Mouse (Mus musculus): Measurements from ENCODE around the gene Elovl4.

The Elovl4 gene

GRCm38 (mm10) chr9:83805977-83806815 lies at the start of gene Elovl4:
Elovl4 (minus strand) TSS chr9:83806277.
- DNase-seq (ENCODE audit: low spot score) = peak; percentile 51

- DNase-seq (ENCODE audit: low spot score) = no peak
Observed at GRCm38 (mm10) chr9:83852464-83852863, 46.4 kb upstream of the Elovl4 start.

DNA sequence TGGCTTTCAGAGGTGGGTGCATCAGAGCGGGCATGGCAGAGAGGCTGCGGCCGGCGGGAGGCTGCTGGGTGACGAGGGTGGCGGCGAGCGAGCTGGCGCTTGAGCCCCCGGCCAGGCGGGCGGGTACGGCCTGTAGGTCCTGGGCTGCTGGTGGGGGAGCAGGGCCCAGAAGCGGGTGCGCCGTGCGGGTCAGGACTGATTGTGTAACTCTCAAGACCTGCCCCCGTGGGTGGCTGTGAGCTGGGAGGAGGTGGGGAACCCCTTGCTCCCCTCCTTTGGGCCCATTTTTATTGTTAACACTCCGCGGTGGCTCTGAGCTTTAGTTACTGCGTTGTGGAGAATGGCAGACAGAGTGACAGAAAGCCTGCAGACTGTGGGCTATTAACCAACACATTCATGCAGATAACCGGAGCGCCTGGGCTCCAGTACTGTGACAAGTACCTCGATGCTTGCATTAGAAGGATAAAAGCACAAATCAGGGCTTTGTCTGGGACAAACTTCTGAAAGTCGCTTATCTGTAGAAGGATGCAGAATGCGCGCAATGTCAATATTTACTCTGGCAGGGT lies 28.8 kb upstream of the Elovl4 start:
- DNase-seq (ENCODE audit: low spot score) = no peak

GRCm38 (mm10) chr9:83833811-83834747 lies 28.0 kb upstream of the Elovl4 start, which contains the start of gene Ttk:
Ttk (plus strand) TSS chr9:83834689.
- DNase-seq (ENCODE audit: low spot score) = peak; percentile 91

DNA sequence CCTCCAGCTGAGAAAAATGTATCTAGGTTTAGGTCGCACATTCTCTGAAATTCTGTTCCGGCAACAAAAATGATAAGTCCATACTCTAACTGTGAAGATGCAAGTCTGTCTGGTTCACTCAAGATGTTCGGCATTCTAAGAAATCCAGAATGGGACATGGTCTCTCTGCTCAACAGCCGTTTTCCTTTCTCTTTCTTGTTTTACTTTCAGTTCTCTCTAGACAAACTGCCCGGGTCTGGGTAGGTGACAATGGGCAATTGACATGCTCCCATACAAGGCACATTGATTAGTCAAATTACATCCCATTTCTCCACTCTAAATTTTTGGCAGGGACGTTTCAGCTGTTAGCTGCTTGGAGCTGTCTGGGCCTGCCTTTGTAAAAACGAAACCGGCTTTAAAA lies 25.1 kb upstream of the Elovl4 start:
- DNase-seq (ENCODE audit: low spot score) = no peak

- no peak for DNase-seq (ENCODE audit: low spot score)
Observed at GRCm38 (mm10) chr9:83829896-83830295, 23.8 kb upstream of the Elovl4 start.

DNA sequence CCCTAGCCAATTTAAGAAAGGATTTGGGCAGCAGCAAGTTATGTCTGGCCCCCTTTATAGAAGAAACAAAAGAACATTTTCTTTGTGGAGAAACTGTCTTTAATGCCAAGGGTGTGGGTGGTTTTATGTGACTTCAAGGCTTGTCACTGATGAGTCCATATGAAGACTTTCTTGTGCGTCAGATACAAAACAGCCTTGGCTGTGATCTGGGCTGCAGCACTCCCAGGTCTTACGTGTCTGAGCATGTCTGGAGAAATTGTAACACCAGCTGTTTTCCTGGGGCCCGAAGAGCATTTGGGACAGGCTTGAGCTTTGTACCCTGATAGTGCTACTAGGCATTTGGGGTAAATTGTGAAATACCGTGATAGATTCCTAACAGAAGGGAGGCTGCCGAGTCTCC lies 16.8 kb upstream of the Elovl4 start:
- DNase-seq (ENCODE audit: low spot score) = no peak

DNA sequence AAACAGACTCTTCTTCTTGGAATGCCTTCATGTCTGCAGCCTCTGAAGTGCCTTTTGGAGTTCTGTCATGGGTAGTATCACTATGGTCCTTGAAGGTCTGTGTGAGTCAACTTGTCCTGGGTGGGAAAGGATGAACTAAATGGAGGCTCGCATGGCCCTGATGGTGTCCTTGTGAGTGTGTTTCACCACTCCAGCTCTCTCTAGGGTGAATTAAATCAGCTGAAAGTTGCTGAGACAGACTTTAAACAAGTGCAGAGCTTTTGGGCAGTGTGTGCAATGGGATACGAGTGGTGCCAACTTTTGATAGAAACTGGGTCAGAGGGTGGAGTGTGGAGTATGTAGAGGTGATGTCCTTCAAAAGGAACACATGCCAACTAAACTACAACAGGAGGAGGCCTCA lies 14.9 kb upstream of the Elovl4 start:
- no peak for DNase-seq (ENCODE audit: low spot score)

GRCm38 (mm10) chr9:83819188-83819587 lies 13.1 kb upstream of the Elovl4 start:
- no peak for DNase-seq (ENCODE audit: low spot score)

DNA sequence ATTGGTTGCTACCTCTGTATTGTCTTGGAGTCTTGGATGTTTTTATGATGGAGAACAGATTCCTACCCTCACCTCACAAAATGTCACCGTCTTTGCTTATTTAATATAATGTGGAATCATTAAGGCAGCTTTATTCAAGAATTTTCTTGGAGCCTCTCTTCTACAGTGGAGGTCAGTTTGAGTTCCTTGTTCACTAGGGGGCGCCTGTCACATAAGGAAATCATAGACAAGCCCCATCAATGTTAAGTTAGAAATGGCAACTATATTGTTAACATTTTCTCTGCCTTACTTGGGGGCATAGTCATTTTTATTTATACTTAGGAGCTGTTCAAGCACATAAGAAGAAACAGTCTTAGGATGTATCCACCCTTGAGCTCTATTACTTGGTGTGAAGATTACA lies 1.5 kb upstream of the Elovl4 start:
- peak; percentile 57 for DNase-seq (ENCODE audit: low spot score)

DNA sequence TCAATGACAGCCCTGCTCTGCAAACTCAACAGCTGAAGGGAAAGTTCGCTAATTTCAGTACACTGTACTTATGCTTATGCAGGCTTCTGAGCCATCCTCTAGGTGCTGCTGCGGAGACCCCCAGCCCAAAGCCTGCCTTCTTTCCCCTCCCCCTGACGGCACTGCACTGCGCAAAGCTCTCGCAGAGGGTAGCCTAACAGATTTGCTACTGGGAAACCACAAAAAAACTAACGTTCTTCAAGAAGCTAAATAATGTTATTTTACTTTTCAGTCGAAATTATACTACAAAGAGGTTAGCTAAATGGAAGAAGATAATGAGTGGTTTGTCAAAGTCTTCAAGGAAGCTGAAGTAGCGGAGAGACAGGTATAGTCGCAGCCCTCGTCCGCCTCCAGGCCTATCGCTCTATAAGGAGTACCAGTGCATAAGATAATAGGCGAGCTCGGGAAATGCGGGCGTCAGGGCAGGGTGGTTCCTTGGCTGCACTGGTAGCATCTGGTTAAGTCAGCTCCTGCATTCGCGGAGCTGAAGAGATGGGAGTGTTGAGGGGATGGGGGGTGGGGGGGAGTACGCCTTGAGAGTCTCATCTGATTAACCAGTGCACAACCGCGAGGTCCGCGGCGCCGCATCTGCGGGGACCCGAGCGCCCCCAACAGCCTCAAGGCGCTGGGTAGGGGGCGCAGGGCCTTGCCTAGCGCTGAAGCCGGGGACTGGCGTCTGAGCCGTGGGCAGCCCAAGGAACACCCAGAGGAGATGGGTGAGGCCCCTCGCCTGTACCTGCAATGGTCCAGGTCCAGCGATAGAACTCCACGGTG lies 707 bp downstream of the Elovl4 start:
- DNase-seq (ENCODE audit: low spot score) = no peak

DNA sequence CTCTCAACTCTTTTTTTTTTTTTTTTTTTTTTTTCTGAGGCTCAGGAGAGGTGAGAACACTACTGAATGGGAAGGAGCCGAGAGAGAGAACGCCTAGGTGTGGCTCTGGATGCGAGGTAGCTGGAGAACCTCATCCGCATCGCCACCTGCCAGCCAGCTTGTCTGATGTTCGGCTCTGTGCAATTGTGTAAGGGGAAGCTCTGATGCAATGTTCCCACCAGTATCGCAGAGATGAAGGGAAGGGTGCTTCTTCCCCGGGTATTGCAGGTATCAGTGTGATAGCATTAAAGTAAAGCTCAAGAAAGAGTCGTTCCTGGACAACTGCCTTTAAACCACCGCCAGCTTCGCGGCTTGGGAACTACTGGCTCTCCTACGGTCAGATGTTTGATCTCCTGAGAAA lies 1.7 kb downstream of the Elovl4 start:
- DNase-seq (ENCODE audit: low spot score) = no peak

GRCm38 (mm10) chr9:83797898-83798297 lies 8.2 kb downstream of the Elovl4 start:
- no peak for DNase-seq (ENCODE audit: low spot score)

DNA sequence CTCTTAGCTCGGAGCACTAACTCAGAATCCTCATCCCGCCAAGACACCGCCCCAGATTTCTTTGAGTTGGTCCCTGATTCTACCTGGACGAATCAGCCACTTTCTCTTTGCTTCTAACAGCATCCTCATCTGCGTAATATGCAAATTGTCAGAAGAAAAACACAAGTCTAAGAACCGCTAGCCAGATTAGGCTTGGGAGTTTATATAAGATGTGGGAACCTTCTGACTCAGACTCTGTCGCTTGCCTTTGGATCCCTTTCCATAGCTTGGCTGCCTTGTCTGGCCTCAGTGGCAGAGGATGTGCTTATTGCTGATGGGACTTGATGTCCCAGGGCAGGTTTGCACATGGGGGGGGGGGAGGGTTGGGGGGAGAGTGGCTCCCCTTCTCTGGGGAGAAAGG lies 9.2 kb downstream of the Elovl4 start:
- no peak for DNase-seq (ENCODE audit: low spot score)

DNA sequence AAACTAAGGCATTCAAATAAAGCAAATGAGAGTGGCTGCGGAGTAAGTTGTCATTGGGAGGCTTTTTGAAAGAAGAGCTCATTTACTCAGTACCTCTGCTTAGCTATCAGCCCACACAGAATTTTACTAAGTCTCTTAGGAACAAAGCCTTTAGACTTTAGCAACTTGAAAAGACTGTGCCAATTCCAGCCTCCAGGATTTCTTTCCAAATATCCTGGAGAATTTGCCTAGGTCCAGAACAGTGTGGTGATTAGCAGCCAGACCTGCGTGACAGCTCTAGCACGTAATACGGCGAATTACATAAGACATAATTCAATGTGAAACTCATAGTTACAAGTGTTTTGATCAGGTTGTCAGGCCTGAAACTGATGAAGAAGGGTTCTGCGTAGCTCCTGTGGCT lies 16.8 kb downstream of the Elovl4 start:
- DNase-seq (ENCODE audit: low spot score) = no peak

GRCm38 (mm10) chr9:83785501-83785900 lies 20.6 kb downstream of the Elovl4 start:
- DNase-seq (ENCODE audit: low spot score) = no peak

DNA sequence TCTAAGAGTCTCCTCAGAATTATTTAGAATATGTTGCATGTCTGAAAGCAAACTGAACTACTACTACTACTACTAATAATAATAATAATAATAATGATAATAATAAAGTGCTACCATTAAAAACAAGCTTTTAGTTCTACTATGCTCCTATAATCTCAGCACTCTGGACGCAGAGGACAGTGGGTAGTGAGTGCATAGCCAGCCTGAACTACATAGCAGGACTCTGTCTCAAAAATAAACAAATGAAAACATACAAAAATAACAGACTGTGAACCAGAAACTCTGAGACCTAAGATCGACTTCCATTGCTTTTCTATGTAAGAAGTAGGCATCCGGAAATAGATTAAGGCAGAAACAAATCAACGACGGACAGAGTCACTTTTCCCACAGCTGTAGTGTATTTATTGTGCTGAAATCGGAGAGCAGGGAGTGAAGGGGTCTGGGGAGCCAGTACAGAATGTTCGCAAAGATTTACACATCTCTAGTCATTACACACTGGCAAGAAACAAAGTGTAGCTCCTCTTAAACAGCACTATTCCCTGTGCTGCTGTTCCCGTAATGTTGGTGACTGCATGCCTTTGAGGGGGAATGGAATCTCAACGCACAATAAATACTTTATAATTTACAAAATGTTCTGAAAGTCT lies 27.6 kb downstream of the Elovl4 start:
- DNase-seq (ENCODE audit: low spot score) = no peak

- DNase-seq (ENCODE audit: low spot score) = no peak
Observed at GRCm38 (mm10) chr9:83761318-83761717, 44.8 kb downstream of the Elovl4 start.

- no peak for DNase-seq (ENCODE audit: low spot score)
Observed at GRCm38 (mm10) chr9:83731877-83732276, 74.2 kb downstream of the Elovl4 start.

DNA sequence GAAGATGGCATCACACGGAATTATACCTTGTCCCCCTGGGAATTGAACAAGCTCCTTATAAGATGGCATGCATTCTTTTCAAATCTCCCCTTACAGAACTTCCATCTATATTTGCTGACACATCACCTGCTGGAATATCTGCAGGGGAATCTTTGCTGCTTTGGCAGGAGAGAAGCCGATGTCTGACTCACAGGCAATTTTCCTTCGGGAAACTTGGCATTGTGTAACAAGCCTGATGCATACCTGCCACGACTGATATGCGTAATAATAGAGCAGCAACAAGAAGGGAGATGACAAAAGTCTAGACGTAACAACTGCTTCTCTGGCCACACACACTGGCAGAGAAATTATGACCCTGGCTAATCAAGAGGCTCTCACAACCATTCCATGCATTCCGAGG lies 75.2 kb downstream of the Elovl4 start:
- no peak for DNase-seq (ENCODE audit: low spot score)

Measured in urinary bladder, postnatal 14 days (tissue).